Mouse (Mus musculus): ENCODE results near the gene Homez. TPM values are rescaled to one million over a fixed set of nuclear protein-coding genes. Genes with fewer than 3 reads are reported as not detected.

Homez gene
- polyA plus RNA-seq, 1 experiment from 2014 or later: 2.2 TPM

DNA sequence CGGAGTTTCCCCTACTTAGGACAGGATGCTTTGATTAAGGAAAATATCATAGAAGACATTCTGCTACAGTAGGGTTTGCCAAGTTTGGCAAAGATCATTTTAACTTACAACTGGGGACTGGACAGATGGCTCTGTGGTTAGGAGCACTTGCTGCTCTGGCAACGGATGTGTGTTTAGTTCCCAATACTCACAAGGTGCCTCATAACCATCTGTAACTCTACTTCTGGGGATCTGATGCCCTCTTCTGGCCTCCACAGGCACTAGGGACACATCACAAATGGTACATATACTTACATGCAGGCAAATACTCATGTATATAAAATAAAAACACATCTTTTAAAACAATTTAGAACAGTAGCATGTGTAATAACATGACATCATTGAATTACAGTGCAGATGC, 53.0 kb downstream of the Homez start:
- ATAC-seq (ENCODE audit: low read depth) (no peak), DNase-seq (no peak)
- Histone ChIP-seq H3K27ac (no peak overlapping the region), H3K27me3 (no peaks in the 10 kb centered on the region), H3K9me3 (replicated peaks) (no peaks in the 10 kb centered on the region), H3K4me3 (replicated peaks) (no peak overlapping the region), H3K4me1 (replicated peaks) (peaks cover 4% of the 10 kb centered on the region; the same call in 1 of the 2 replicates), H3K4me2 (no peak overlapping the region), H3K36me3 (no peaks in the 10 kb centered on the region), H3K9ac (no peak overlapping the region)
- WGBS (ENCODE audit: insufficient replicate concordance): 32% methylated on average over 2 of the region's 2 CpGs

- Histone ChIP-seq H3K9ac (no peak overlapping the region), H3K9me3 (replicated peaks) (no peaks in the 10 kb centered on the region), H3K4me1 (replicated peaks) (peaks cover 4% of the 10 kb centered on the region; the same call in 1 of the 2 replicates), H3K36me3 (no peaks in the 10 kb centered on the region), H3K4me3 (replicated peaks) (no peak overlapping the region), H3K4me2 (no peak overlapping the region), H3K27ac (no peak overlapping the region), H3K27me3 (no peaks in the 10 kb centered on the region)
- DNase-seq (peak; percentile 27), ATAC-seq (ENCODE audit: low read depth) (peak; percentile 77)
- 21% methylated on average over 3 of the region's 3 CpGs for WGBS (ENCODE audit: insufficient replicate concordance)
These were observed 55.0 kb downstream of the Homez start for GRCm38 (mm10) chr14:54815737-54816136.

- ATAC-seq (ENCODE audit: low read depth) (no peak), DNase-seq (no peak)
- Histone ChIP-seq H3K27me3 (no peaks in the 10 kb centered on the region), H3K9me3 (replicated peaks) (no peaks in the 10 kb centered on the region), H3K27ac (no peak within 1 kb of the TSS), H3K36me3 (no peaks in the 10 kb centered on the region), H3K4me1 (replicated peaks) (peaks cover 12% of the 10 kb centered on the region), H3K4me3 (replicated peaks) (no peak within 1 kb of the TSS), H3K9ac (no peak within 1 kb of the TSS), H3K4me2 (no peak within 1 kb of the TSS)
- 77% methylated on average over 29 of the region's 29 CpGs for WGBS (ENCODE audit: insufficient replicate concordance)
These were observed 56.8 kb downstream of the Homez start, which contains the start of gene Rnf212b for GRCm38 (mm10) chr14:54813991-54814390. Rnf212b (plus strand) TSS chr14:54814141.

- no peak overlapping the region for H3K4me3 ChIP-seq (replicated peaks)
- no peak for DNase-seq
- no peak overlapping the region for H3K9ac ChIP-seq
- H3K36me3 ChIP-seq: no peaks in the 10 kb centered on the region
- ATAC-seq (ENCODE audit: low read depth): no peak
- no peaks in the 10 kb centered on the region for H3K9me3 ChIP-seq (replicated peaks)
- no peaks in the 10 kb centered on the region for H3K27me3 ChIP-seq
- 48% methylated on average over 3 of the region's 3 CpGs for WGBS (ENCODE audit: insufficient replicate concordance)
- H3K4me2 ChIP-seq: no peak overlapping the region
- H3K4me1 ChIP-seq (replicated peaks): peaks cover 10% of the 10 kb centered on the region
- no peak overlapping the region for H3K27ac ChIP-seq
These were observed 61.1 kb downstream of the Homez start for GRCm38 (mm10) chr14:54809668-54810033.

DNA sequence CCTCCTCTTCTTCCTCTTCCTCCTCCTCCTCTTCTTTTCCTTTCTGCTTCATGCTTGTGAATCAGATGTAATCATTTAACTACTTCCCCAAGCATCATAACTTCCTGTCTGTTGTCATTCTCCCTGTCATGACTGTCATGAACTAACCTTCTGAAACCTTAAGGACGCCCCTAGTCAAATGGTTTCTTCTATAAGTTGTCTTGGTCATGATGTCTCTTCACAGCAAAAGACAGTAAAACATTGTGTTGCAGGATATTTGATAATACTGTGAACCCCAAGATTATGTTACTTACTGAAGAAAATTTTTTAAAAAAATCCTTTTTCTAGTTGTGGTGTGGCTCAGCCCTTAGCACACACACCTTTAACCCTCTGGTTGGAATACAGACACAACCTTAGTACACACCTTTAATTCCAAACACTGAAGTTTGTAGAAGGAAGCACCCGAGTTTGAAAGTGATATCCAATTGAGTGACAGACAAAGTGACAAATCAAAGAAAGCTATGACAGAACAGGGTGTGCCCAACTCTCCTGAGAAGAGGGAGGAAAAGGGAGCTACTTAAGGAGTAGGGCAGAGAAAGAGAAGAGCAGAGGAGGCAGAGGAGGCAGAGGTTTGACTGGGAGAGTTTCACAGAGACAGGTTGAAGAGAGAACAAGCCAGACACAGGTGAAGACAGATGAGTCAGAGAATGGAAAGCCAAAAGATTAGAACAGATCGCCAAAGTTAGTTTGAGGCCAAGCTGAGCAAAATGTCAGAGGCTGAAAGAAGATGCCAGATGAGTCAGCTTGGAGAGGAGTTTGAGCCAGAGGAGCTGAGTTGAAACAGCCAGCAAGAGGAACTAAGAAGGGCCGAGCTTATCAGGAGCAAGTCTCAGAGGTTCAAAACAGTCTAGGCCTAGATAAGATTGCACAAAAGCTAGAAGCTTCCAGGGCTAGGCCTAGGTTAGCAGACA, 61.8 kb downstream of the Homez start:
- Histone ChIP-seq H3K4me2 (no peak overlapping the region), H3K27me3 (no peaks in the 10 kb centered on the region), H3K9ac (no peak overlapping the region), H3K4me1 (replicated peaks) (peaks cover 10% of the 10 kb centered on the region), H3K36me3 (no peaks in the 10 kb centered on the region), H3K27ac (no peak overlapping the region), H3K4me3 (replicated peaks) (no peak overlapping the region), H3K9me3 (replicated peaks) (no peaks in the 10 kb centered on the region)
- 20% methylated on average over 4 of the region's 4 CpGs for WGBS (ENCODE audit: insufficient replicate concordance)
- ATAC-seq (ENCODE audit: low read depth): no peak
- no peak for DNase-seq

DNA sequence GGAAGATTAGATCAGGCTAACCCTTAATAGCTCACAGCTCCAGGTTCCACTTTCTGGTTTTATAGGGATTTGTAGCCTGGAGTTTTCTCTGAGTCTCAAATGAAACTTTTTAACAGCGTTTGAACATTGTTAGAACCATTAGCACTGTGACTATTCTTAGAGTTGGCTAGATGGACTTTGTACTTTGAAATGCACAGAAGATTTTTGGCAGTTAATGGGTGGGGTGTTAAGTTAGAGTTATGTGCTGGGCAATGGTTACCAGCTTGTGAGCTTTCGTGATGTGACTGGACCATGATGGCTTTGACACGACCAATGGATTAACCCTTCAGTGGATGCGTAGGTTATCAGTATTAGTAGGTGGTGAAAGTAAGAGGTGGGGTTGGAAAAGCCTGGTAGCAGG, 64.6 kb downstream of the Homez start:
- H3K4me1 ChIP-seq (replicated peaks): peaks cover 10% of the 10 kb centered on the region
- H3K27me3 ChIP-seq: no peaks in the 10 kb centered on the region
- DNase-seq (no peak), ATAC-seq (ENCODE audit: low read depth) (no peak)
- no peak overlapping the region for H3K9ac ChIP-seq
- H3K4me2 ChIP-seq: no peak overlapping the region
- no peak overlapping the region for H3K4me3 ChIP-seq (replicated peaks)
- no peaks in the 10 kb centered on the region for H3K9me3 ChIP-seq (replicated peaks)
- WGBS (ENCODE audit: insufficient replicate concordance): 60% methylated on average over 4 of the region's 4 CpGs
- no peak overlapping the region for H3K27ac ChIP-seq
- H3K36me3 ChIP-seq: no peaks in the 10 kb centered on the region

Other genes with a start within 250 kb of the Homez start
- not detected in 2 replicates for gene Psmb11, start 249.5 kb downstream of the Homez start, polyA plus RNA-seq (2015; fragmentation: Nextera tagmentation; extraction: Ambion mirVana)
- not detected in 2 replicates for gene Gm17606, start 230.0 kb downstream of the Homez start, polyA plus RNA-seq (2015; fragmentation: Nextera tagmentation; extraction: Ambion mirVana)
- 0.25 and 0.38 TPM in 2 replicates for gene Cdh24, start 229.6 kb downstream of the Homez start, polyA plus RNA-seq (2015; fragmentation: Nextera tagmentation; extraction: Ambion mirVana)
- 46.3 and 51.6 TPM in 2 replicates for gene 1700123O20Rik, start 184.7 kb downstream of the Homez start, polyA plus RNA-seq (2015; fragmentation: Nextera tagmentation; extraction: Ambion mirVana)
- 62.5 and 68.7 TPM in 2 replicates for gene Acin1, start 184.0 kb downstream of the Homez start, polyA plus RNA-seq (2015; fragmentation: Nextera tagmentation; extraction: Ambion mirVana)
- 0.03 and 0.05 TPM in 2 replicates for gene Gm29776, start 172.1 kb downstream of the Homez start, polyA plus RNA-seq (2015; fragmentation: Nextera tagmentation; extraction: Ambion mirVana)
- 3.4 and 3.5 TPM in 2 replicates for gene Cebpe, start 158.8 kb downstream of the Homez start, polyA plus RNA-seq (2015; fragmentation: Nextera tagmentation; extraction: Ambion mirVana)
- 2.1 and 3.6 TPM in 2 replicates for gene Slc7a8, start 89.0 kb downstream of the Homez start, polyA plus RNA-seq (2015; fragmentation: Nextera tagmentation; extraction: Ambion mirVana)
- not detected in 2 replicates for gene Rnf212b, start 56.8 kb downstream of the Homez start, polyA plus RNA-seq (2015; fragmentation: Nextera tagmentation; extraction: Ambion mirVana)
- gene Ppp1r3e, start 6.6 kb upstream of the Homez start, polyA plus RNA-seq (2015; fragmentation: Nextera tagmentation; extraction: Ambion mirVana): 0.41 and 0.50 TPM in 2 replicates
- 0.57 and 0.62 TPM in 2 replicates for gene Bcl2l2, start 12.4 kb upstream of the Homez start, polyA plus RNA-seq (2015; fragmentation: Nextera tagmentation; extraction: Ambion mirVana)
- gene Gm20521, start 12.5 kb upstream of the Homez start, polyA plus RNA-seq (2015; fragmentation: Nextera tagmentation; extraction: Ambion mirVana): 0.09 TPM in 1 of 2 replicates, not detected in the other
- gene Pabpn1, start 21.5 kb upstream of the Homez start, polyA plus RNA-seq (2015; fragmentation: Nextera tagmentation; extraction: Ambion mirVana): 53.9 and 59.1 TPM in 2 replicates
- gene Slc22a17, start 42.2 kb upstream of the Homez start, polyA plus RNA-seq (2015; fragmentation: Nextera tagmentation; extraction: Ambion mirVana): 2.0 and 2.1 TPM in 2 replicates
- 0.71 TPM in 2 replicates for gene Efs, start 55.2 kb upstream of the Homez start, polyA plus RNA-seq (2015; fragmentation: Nextera tagmentation; extraction: Ambion mirVana)
- gene Il25, start 61.7 kb upstream of the Homez start, polyA plus RNA-seq (2015; fragmentation: Nextera tagmentation; extraction: Ambion mirVana): not detected in 2 replicates
- gene Cmtm5, start 65.3 kb upstream of the Homez start, polyA plus RNA-seq (2015; fragmentation: Nextera tagmentation; extraction: Ambion mirVana): 0.20 TPM in 1 of 2 replicates, not detected in the other
- gene Myh6, start 96.0 kb upstream of the Homez start, polyA plus RNA-seq (2015; fragmentation: Nextera tagmentation; extraction: Ambion mirVana): 0.69 and 2.9 TPM in 2 replicates
- gene Gm17428, start 106.0 kb upstream of the Homez start, polyA plus RNA-seq (2015; fragmentation: Nextera tagmentation; extraction: Ambion mirVana): not detected in 2 replicates
- 0.98 and 6.2 TPM in 2 replicates for gene Myh7, start 123.7 kb upstream of the Homez start, polyA plus RNA-seq (2015; fragmentation: Nextera tagmentation; extraction: Ambion mirVana)
- 55.5 and 61.8 TPM in 2 replicates for gene Ngdn, start 144.5 kb upstream of the Homez start, polyA plus RNA-seq (2015; fragmentation: Nextera tagmentation; extraction: Ambion mirVana)
- 1.1 and 1.2 TPM in 2 replicates for gene Zfhx2, start 221.4 kb upstream of the Homez start, polyA plus RNA-seq (2015; fragmentation: Nextera tagmentation; extraction: Ambion mirVana)
- 5.5 TPM in 2 replicates for gene Thtpa, start 223.8 kb upstream of the Homez start, polyA plus RNA-seq (2015; fragmentation: Nextera tagmentation; extraction: Ambion mirVana)
- 26.1 and 27.6 TPM in 2 replicates for gene Ap1g2, start 235.6 kb upstream of the Homez start, polyA plus RNA-seq (2015; fragmentation: Nextera tagmentation; extraction: Ambion mirVana)
- gene Jph4, start 246.0 kb upstream of the Homez start, polyA plus RNA-seq (2015; fragmentation: Nextera tagmentation; extraction: Ambion mirVana): 0.06 and 0.07 TPM in 2 replicates